Comparison of ENCODE assay signal across 22 mouse cellular contexts in genomic region chr14:73363782-73364181, GRCm38 (mm10).
"Had no signal": no experiment of that assay in that cellular context is flagged by ENCODE, and none has a peak within 500 bp of the region (broad histone marks: within the 10 kb centered on the region; RNA-seq: fewer than 3 reads in every experiment).

No protein-coding gene starts in this region.

- H3K4me2 ChIP-seq: limb, embryonic 13.5 days; liver, embryonic 12.5 days; liver, embryonic 15.5 days; lung, embryonic 15.5 days; midbrain, embryonic 12.5 days; midbrain, embryonic 15.5 days; neural tube, embryonic 13.5 days; stomach, embryonic 15.5 days had no signal

- H3K4me1 ChIP-seq: limb, embryonic 10.5 days; limb, embryonic 13.5 days; liver, embryonic 12.5 days; liver, embryonic 15.5 days; lung, embryonic 15.5 days; midbrain, embryonic 12.5 days; midbrain, embryonic 15.5 days; neural tube, embryonic 13.5 days; stomach, embryonic 15.5 days had no signal

- H3K4me3 ChIP-seq: limb, embryonic 10.5 days; limb, embryonic 13.5 days; liver, embryonic 12.5 days; liver, embryonic 15.5 days; lung, embryonic 15.5 days; midbrain, embryonic 12.5 days; midbrain, embryonic 15.5 days; myocyte; neural tube, embryonic 13.5 days; stomach, embryonic 15.5 days had no signal

- H3K27me3 ChIP-seq: limb, embryonic 13.5 days; liver, embryonic 12.5 days; liver, embryonic 15.5 days; lung, embryonic 15.5 days; midbrain, embryonic 12.5 days; midbrain, embryonic 15.5 days; neural tube, embryonic 13.5 days; stomach, embryonic 15.5 days had no signal

- DNase-seq: kidney, adult 18-20 months; kidney, adult 9 months; kidney, postnatal 25 days; liver; lung, adult 18-20 months; lung, postnatal 10 days; lung, postnatal 36 days; right cerebral cortex, adult 18-20 months; right cerebral cortex, postnatal 25 days; spleen, adult 18-20 months; thymus, postnatal 25 days had no signal

- H3K9ac ChIP-seq: limb, embryonic 13.5 days; liver, embryonic 12.5 days; liver, embryonic 15.5 days; lung, embryonic 15.5 days; midbrain, embryonic 12.5 days; midbrain, embryonic 15.5 days; neural tube, embryonic 13.5 days; stomach, embryonic 15.5 days had no signal

- H3K27ac ChIP-seq: limb, embryonic 10.5 days; limb, embryonic 13.5 days; liver, embryonic 12.5 days; liver, embryonic 15.5 days; lung, embryonic 15.5 days; midbrain, embryonic 12.5 days; midbrain, embryonic 15.5 days; neural tube, embryonic 13.5 days; stomach, embryonic 15.5 days had no signal

- ATAC-seq: intestine, embryonic 16.5 days; liver, embryonic 12.5 days; midbrain, embryonic 15.5 days had no signal

- H3K9me3 ChIP-seq: limb, embryonic 10.5 days; limb, embryonic 13.5 days; liver, embryonic 12.5 days; liver, embryonic 15.5 days; lung, embryonic 15.5 days; midbrain, embryonic 12.5 days; midbrain, embryonic 15.5 days; neural tube, embryonic 13.5 days; stomach, embryonic 15.5 days had no signal
